Mouse (Mus musculus) embryonic facial prominence, embryonic 15.5 days (tissue): ENCODE data around the gene Itk. TPM values are rescaled to one million over a fixed set of nuclear protein-coding genes. Genes with fewer than 3 reads are reported as not detected.

Source experiments
- ATAC-seq: fragments of 200-750 bp; cut with Nextera tagmentation; 2 replicates; pipeline ENCODE4 v1.8.0; 2017; ENCODE audit warnings: low read depth, moderate TSS enrichment; ENCODE audit not compliant: insufficient number of reproducible peaks, low FRiP score, low TSS enrichment
- H3K27ac ChIP-seq: fragments of 300-500 bp; sonication (generic); replicated peaks from 2 replicates; pipeline ENCODE4 v1.5.1; 2015; ENCODE audit warnings: mild to moderate bottlenecking, inconsistent platforms
- H3K27me3 ChIP-seq: fragments of 300-500 bp; sonication (generic); 2 replicates; pipeline ENCODE4 v1.6.1; 2015; ENCODE audit warnings: inconsistent platforms
- H3K36me3 ChIP-seq: fragments of 300-500 bp; sonication (generic); 2 replicates; pipeline ENCODE4 v1.6.1; 2015; ENCODE audit warnings: mild to moderate bottlenecking, inconsistent platforms
- H3K4me1 ChIP-seq: fragments of 300-500 bp; sonication (generic); 2 replicates; pipeline ENCODE4 v1.6.1; 2015; ENCODE audit warnings: inconsistent platforms
- H3K4me2 ChIP-seq: fragments of 300-500 bp; sonication (generic); replicated peaks from 2 replicates; pipeline ENCODE4 v1.6.1; 2015; ENCODE audit warnings: mild to moderate bottlenecking, inconsistent platforms
- H3K4me3 ChIP-seq: fragments of 300-500 bp; sonication (generic); replicated peaks from 2 replicates; pipeline ENCODE4 v1.5.1; 2015; ENCODE audit warnings: mild to moderate bottlenecking, inconsistent platforms
- H3K9ac ChIP-seq: fragments of 300-500 bp; sonication (generic); 2 replicates; pipeline ENCODE4 v1.6.1; 2015; ENCODE audit warnings: inconsistent platforms
- H3K9me3 ChIP-seq: fragments of 300-500 bp; sonication (generic); replicated peaks from 2 replicates; pipeline ENCODE4 v1.6.1; 2016; ENCODE audit warnings: inconsistent platforms
- WGBS: fragments of 180-500 bp; shearing (Covaris S2); methylation state at CpG from one replicate; pipeline ENCODE4 v1.1.7; 2015; 5-methylcytosine and 5-hydroxymethylcytosine counted together
- polyA plus RNA-seq: library from polyadenylated mRNA; unstranded; fragments of >200 nt; fragmentation: Nextera tagmentation; extraction: Ambion mirVana; gene quantifications from 2 replicates; pipeline ENCODE4 v1.2.1, GENCODE M21; 2015

The Itk gene
- polyA plus RNA-seq, 1 experiment from 2014 or later, result 0.21 TPM

DNA sequence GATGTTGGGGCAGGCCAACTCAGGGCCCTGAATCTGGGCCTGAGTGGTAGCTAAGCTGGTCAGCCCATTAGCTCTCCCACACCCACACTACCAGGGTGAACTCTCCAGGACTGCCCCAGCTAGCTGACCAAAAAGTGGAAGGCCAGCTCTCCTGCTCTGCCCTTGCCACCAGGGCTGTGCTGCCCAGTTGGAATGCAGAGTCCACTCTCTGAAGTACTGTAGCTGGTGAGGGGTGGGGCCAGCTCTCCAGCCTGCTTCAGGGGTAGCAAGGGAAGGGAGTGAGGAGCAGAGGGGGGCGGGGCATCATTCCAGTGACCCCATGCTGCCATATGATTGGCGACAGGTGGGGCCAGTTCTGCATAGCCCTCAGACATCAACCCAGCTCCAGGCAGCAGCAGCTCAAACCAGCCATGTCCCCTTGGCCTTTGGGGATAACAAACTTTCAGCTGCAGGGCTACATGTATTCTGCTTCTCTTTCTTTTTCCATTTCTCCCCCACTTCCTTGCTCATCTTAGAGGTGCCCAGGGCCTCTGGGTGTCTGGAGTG lies 20.8 kb upstream of the Itk start:
- 49% methylated on average over 2 of the region's 2 CpGs for WGBS
- H3K9me3 ChIP-seq, result no peaks in the 10 kb centered on the region
- 0 out of 2 replicates have a peak, but pooled peaks have one; percentile 63 for ATAC-seq

GRCm38 (mm10) chr11:46406721-46407120 lies 17.4 kb upstream of the Itk start:
- Histone ChIP-seq H3K36me3 (no peaks in the 10 kb centered on the region), H3K9ac (no peak overlapping the region), H3K27me3 (no peaks in the 10 kb centered on the region), H3K27ac (no peak overlapping the region), H3K4me2 (no peak overlapping the region), H3K4me1 (no peaks in the 10 kb centered on the region), H3K9me3 (no peaks in the 10 kb centered on the region), H3K4me3 (no peak overlapping the region)
- 36% methylated on average over 10 of the region's 10 CpGs for WGBS
- ATAC-seq, result no peak

More for the DNA sequence above, 20.8 kb upstream of the Itk start:
- Histone ChIP-seq H3K36me3 (no peaks in the 10 kb centered on the region), H3K4me2 (no peak overlapping the region), H3K4me1 (no peaks in the 10 kb centered on the region), H3K4me3 (no peak overlapping the region), H3K9ac (no peak overlapping the region), H3K27ac (no peak overlapping the region), H3K27me3 (no peaks in the 10 kb centered on the region)

GRCm38 (mm10) chr11:46404986-46405385 lies 15.7 kb upstream of the Itk start:
- H3K4me2 ChIP-seq, result no peak overlapping the region
- H3K36me3 ChIP-seq, result no peaks in the 10 kb centered on the region
- WGBS, result 75% methylated on average over 16 of the region's 16 CpGs
- H3K9me3 ChIP-seq, result no peaks in the 10 kb centered on the region
- no peaks in the 10 kb centered on the region for H3K4me1 ChIP-seq
- H3K27ac ChIP-seq, result no peak overlapping the region
- H3K27me3 ChIP-seq, result no peaks in the 10 kb centered on the region
- H3K9ac ChIP-seq, result no peak overlapping the region
- ATAC-seq, result no peak
- H3K4me3 ChIP-seq, result no peak overlapping the region

DNA sequence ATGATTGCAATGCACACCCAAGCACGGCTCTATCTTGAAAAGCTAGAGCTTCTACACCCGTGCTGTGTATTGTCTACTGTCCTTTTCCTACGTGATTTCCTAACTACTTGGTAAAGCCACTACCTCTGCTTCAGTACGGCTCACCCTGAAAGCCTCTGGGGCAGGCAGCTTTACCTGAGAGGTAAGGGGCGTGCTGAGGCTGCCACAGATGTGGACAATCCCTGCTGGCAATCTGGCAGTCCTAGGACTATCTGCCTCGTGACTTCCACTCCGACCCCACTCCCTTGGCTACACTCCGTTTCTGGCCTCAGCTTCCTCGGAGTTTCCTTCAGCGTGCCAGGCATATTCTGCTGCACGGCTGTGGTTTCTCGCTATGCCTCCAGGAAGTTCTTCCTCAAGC lies 12.2 kb upstream of the Itk start:
- Histone ChIP-seq H3K4me2 (no peak overlapping the region), H3K4me3 (no peak overlapping the region), H3K27me3 (no peaks in the 10 kb centered on the region), H3K4me1 (no peaks in the 10 kb centered on the region), H3K27ac (no peak overlapping the region), H3K36me3 (no peaks in the 10 kb centered on the region), H3K9ac (no peak overlapping the region), H3K9me3 (no peaks in the 10 kb centered on the region)
- WGBS, result 78% methylated on average over 12 of the region's 12 CpGs
- ATAC-seq, result no peak

DNA sequence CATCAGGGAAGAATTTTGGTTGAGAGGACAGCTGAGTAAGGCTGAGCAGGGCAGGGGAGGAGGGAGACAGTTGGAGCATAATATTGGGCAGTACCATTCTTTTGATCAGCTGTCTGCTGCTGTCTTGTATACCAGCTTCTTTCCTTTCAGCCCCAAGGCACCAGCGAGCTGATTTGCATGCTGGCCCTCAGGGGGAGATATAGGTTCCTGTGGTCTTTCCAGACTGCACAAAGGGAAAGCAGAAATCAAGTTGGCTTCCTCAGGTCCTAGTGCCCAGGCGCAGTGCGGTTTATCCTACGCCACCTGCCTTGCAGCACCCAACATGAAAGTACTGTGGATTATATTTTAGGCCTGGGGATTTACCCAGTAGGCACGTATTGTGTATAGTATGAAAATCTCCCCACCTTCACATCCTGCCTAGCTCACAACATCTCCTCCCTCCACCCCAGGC lies 9.6 kb upstream of the Itk start:
- H3K4me3 ChIP-seq, result no peak overlapping the region
- no peak overlapping the region for H3K9ac ChIP-seq
- no peaks in the 10 kb centered on the region for H3K9me3 ChIP-seq
- no peak overlapping the region for H3K4me2 ChIP-seq
- no peaks in the 10 kb centered on the region for H3K4me1 ChIP-seq
- WGBS, result 58% methylated on average over 5 of the region's 5 CpGs
- H3K27me3 ChIP-seq, result no peaks in the 10 kb centered on the region
- ATAC-seq, result no peak
- no peak overlapping the region for H3K27ac ChIP-seq
- no peaks in the 10 kb centered on the region for H3K36me3 ChIP-seq

DNA sequence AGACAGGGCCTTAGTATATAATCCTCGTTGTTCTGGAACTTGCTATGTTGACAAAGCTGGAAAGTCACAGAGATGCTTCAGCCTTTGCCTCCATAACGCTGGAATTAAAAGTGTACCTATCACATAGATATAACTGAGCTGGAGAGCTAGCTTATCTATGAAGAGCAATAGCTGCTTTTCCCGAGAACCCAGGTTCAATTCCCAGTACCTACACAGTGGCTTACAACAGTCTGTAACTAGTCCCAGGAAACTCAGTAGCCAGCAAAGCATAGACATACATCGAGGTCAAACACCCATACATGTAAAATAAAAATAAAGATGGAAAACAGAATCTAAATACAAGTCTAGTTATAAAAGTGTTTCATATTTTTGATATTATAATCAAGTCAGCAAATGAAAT lies 9.2 kb upstream of the Itk start:
- WGBS, result 85% methylated on average over 4 of the region's 4 CpGs
- H3K4me3 ChIP-seq, result no peak overlapping the region

GRCm38 (mm10) chr11:46397900-46398299 lies 8.6 kb upstream of the Itk start:
- H3K27ac ChIP-seq, result no peak overlapping the region
- no peak for ATAC-seq
- H3K4me1 ChIP-seq, result no peaks in the 10 kb centered on the region
- no peaks in the 10 kb centered on the region for H3K36me3 ChIP-seq
- no peak overlapping the region for H3K4me2 ChIP-seq
- WGBS, result 33% methylated on average over 2 of the region's 2 CpGs
- no peak overlapping the region for H3K4me3 ChIP-seq
- no peaks in the 10 kb centered on the region for H3K27me3 ChIP-seq
- no peaks in the 10 kb centered on the region for H3K9me3 ChIP-seq
- no peak overlapping the region for H3K9ac ChIP-seq

More for the DNA sequence above, 9.2 kb upstream of the Itk start:
- H3K9me3 ChIP-seq, result no peaks in the 10 kb centered on the region
- H3K27ac ChIP-seq, result no peak overlapping the region
- no peak overlapping the region for H3K4me2 ChIP-seq
- H3K9ac ChIP-seq, result no peak overlapping the region
- H3K36me3 ChIP-seq, result no peaks in the 10 kb centered on the region
- no peaks in the 10 kb centered on the region for H3K4me1 ChIP-seq
- ATAC-seq, result no peak
- H3K27me3 ChIP-seq, result no peaks in the 10 kb centered on the region

DNA sequence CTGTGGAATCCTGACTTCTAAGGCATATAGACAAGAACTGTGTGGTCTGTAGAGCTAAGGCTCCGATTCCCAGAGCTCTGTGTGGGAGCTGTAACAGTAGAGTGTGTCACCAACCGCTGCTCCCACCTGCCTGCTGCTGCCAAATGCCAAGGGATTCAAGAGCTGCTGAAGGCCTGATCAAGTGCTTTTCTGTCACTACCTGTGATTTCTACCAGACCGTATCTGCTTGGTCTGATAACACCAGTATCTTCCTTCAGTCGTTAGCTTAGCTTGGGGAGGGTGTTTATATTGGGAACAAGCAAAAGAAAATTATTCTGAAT lies 7.5 kb upstream of the Itk start:
- Histone ChIP-seq H3K9ac (no peak overlapping the region), H3K4me2 (no peak overlapping the region), H3K4me1 (no peaks in the 10 kb centered on the region), H3K27me3 (no peaks in the 10 kb centered on the region), H3K9me3 (no peaks in the 10 kb centered on the region), H3K27ac (no peak overlapping the region), H3K36me3 (no peaks in the 10 kb centered on the region), H3K4me3 (no peak overlapping the region)
- 87% methylated on average over 4 of the region's 4 CpGs for WGBS
- no peak for ATAC-seq

- Histone ChIP-seq H3K4me3 (no peak within 1 kb of the TSS), H3K27ac (no peak within 1 kb of the TSS), H3K9me3 (no peaks in the 10 kb centered on the region), H3K4me2 (no peak within 1 kb of the TSS), H3K9ac (no peak within 1 kb of the TSS), H3K36me3 (no peaks in the 10 kb centered on the region), H3K27me3 (no peaks in the 10 kb centered on the region), H3K4me1 (no peaks in the 10 kb centered on the region)
- no peak; the same call in 1 of the 2 replicates for ATAC-seq
- WGBS, result 77% methylated on average over 13 of the region's 13 CpGs
These were observed 7.0 kb upstream of the Itk start, which contains the start of gene Fam71b for GRCm38 (mm10) chr11:46396167-46396859. Gene Fam71b (plus strand): TSS chr11:46396559.

DNA sequence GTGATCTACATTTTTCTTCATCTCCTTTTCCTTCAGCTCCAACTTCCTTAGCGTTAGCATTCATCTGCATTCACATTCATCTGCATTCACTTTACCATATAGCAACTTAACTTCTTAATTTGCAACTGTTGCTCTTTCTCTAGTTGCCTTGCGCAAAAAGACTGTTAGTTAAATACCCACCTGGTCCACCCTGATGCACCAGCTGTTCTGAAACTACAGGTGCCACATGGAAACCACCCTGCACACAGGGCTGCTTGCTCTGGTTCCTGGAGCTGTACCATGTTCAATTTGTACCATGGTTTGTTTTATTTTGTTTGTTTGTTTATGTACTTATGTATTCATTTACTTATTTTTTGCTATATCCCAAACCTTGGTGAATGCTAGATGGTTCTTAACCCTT lies 6.4 kb upstream of the Itk start:
- no peaks in the 10 kb centered on the region for H3K9me3 ChIP-seq
- ATAC-seq, result no peak
- H3K9ac ChIP-seq, result no peak overlapping the region
- H3K4me2 ChIP-seq, result no peak overlapping the region
- WGBS, result 84% methylated on average over 2 of the region's 2 CpGs
- H3K27me3 ChIP-seq, result no peaks in the 10 kb centered on the region
- H3K4me1 ChIP-seq, result no peaks in the 10 kb centered on the region
- H3K27ac ChIP-seq, result no peak overlapping the region
- no peaks in the 10 kb centered on the region for H3K36me3 ChIP-seq
- no peak overlapping the region for H3K4me3 ChIP-seq

- no peaks in the 10 kb centered on the region for H3K27me3 ChIP-seq
- no peak overlapping the region for H3K27ac ChIP-seq
- no peak overlapping the region for H3K9ac ChIP-seq
- no peak for ATAC-seq
- no peak overlapping the region for H3K4me2 ChIP-seq
- no peak overlapping the region for H3K4me3 ChIP-seq
- no peaks in the 10 kb centered on the region for H3K36me3 ChIP-seq
- H3K4me1 ChIP-seq, result no peaks in the 10 kb centered on the region
- 74% methylated on average over 2 of the region's 2 CpGs for WGBS
- H3K9me3 ChIP-seq, result no peaks in the 10 kb centered on the region
These were observed 5.8 kb upstream of the Itk start for GRCm38 (mm10) chr11:46395088-46395487.

GRCm38 (mm10) chr11:46393413-46393812 lies 4.1 kb upstream of the Itk start:
- no peaks in the 10 kb centered on the region for H3K9me3 ChIP-seq
- ATAC-seq, result no peak
- no peaks in the 10 kb centered on the region for H3K4me1 ChIP-seq
- 77% methylated on average over 4 of the region's 4 CpGs for WGBS
- no peak overlapping the region for H3K4me2 ChIP-seq
- no peak overlapping the region for H3K9ac ChIP-seq
- no peak overlapping the region for H3K27ac ChIP-seq
- H3K27me3 ChIP-seq, result no peaks in the 10 kb centered on the region
- H3K36me3 ChIP-seq, result no peaks in the 10 kb centered on the region
- H3K4me3 ChIP-seq, result no peak overlapping the region
